Mouse (Mus musculus) neural tube, embryonic 11.5 days (tissue): ENCODE measurements around the gene Ier3. TPM values are rescaled to one million over a fixed set of nuclear protein-coding genes. Genes with fewer than 3 reads are reported as not detected.

Source experiments
- ATAC-seq: fragments of 200-750 bp; cut with Nextera tagmentation; 2 replicates; pipeline ENCODE4 v1.8.0; 2017; ENCODE audit warnings: moderate number of reproducible peaks, mild to moderate bottlenecking, moderate TSS enrichment, moderate library complexity; ENCODE audit not compliant: insufficient read depth, low FRiP score, low TSS enrichment
- DNase-seq: peaks from one replicate; pipeline ENCODE4 v3.0.0-alpha.2; 2015; ENCODE audit warnings: low spot score
- H3K27ac ChIP-seq: fragments of 300-500 bp; sonication (generic); 2 replicates; pipeline ENCODE4 v1.5.1; 2014; ENCODE audit warnings: low read depth, mild to moderate bottlenecking, low read length
- H3K27me3 ChIP-seq: fragments of 300-500 bp; sonication (generic); 2 replicates; pipeline ENCODE4 v1.6.1; 2014; ENCODE audit warnings: mild to moderate bottlenecking, low read length, mixed read lengths; ENCODE audit not compliant: control insufficient read depth, insufficient read depth
- H3K36me3 ChIP-seq: fragments of 300-500 bp; sonication (generic); 2 replicates; pipeline ENCODE4 v1.6.1; 2014; ENCODE audit warnings: mild to moderate bottlenecking, low read length, moderate library complexity, mixed read lengths; ENCODE audit not compliant: control insufficient read depth, insufficient read depth
- H3K4me1 ChIP-seq: fragments of 300-500 bp; sonication (generic); 2 replicates; pipeline ENCODE4 v1.6.1; 2014; ENCODE audit warnings: low read length, mixed read lengths; ENCODE audit not compliant: control insufficient read depth, insufficient read depth
- H3K4me2 ChIP-seq: fragments of 300-500 bp; sonication (generic); 2 replicates; pipeline ENCODE4 v1.6.1; 2014; ENCODE audit warnings: low read depth, mild to moderate bottlenecking, moderate library complexity
- H3K4me3 ChIP-seq: fragments of 300-500 bp; sonication (generic); 2 replicates; pipeline ENCODE4 v1.5.1; 2014; ENCODE audit warnings: low read depth, low read length
- H3K9ac ChIP-seq: fragments of 300-500 bp; sonication (generic); 2 replicates; pipeline ENCODE4 v1.6.1; 2014; ENCODE audit warnings: mild to moderate bottlenecking, low read length
- H3K9me3 ChIP-seq: fragments of 300-500 bp; sonication (generic); 2 replicates; pipeline ENCODE4 v1.6.1; 2016; ENCODE audit warnings: low read length; ENCODE audit not compliant: control insufficient read depth
- WGBS: fragments of 180-500 bp; shearing (Covaris S2); extraction: QIAGEN DNeasy Blood & Tissue Kit; methylation state at CpG from one replicate; pipeline ENCODE4 v1.1.7; 2014; 5-methylcytosine and 5-hydroxymethylcytosine counted together
- polyA plus RNA-seq: library from polyadenylated mRNA; unstranded; fragments of >200 nt; fragmentation: Nextera tagmentation; extraction: Ambion mirVana; gene quantifications from 2 replicates; pipeline ENCODE4 v1.2.1, GENCODE M21; 2014

Gene Ier3
- polyA plus RNA-seq, 1 experiment from 2014 or later, result 2.8 TPM

DNA sequence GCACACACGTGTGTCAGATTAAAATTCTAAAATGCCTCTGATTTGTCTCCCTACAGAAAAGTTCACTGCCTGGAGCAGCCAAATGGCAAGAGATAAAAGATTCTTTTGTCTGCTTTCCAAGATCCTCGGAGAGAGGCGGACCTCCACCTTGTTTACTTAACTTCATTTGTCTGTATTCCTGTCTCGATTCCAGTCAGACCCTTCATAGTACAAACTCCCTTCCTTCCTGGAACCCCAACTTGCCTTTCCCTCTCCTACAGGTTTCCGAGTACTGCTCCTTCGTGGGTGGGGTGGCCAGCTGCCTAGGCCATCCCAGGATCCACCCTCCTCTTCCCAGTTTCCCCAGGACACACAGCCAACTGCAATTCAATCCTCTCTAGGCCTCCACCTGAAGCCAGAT, 18.5 kb upstream of the Ier3 start:
- no peak overlapping the region for H3K27ac ChIP-seq
- no peaks in the 10 kb centered on the region for H3K36me3 ChIP-seq
- WGBS, result 66% methylated on average over 6 of the region's 6 CpGs
- H3K9me3 ChIP-seq, result no peaks in the 10 kb centered on the region
- no peak overlapping the region for H3K4me3 ChIP-seq
- ATAC-seq (no peak), DNase-seq (no peak)
- H3K4me1 ChIP-seq, result no peaks in the 10 kb centered on the region
- H3K9ac ChIP-seq, result no peak overlapping the region
- no peak overlapping the region for H3K4me2 ChIP-seq
- no peaks in the 10 kb centered on the region for H3K27me3 ChIP-seq

DNA sequence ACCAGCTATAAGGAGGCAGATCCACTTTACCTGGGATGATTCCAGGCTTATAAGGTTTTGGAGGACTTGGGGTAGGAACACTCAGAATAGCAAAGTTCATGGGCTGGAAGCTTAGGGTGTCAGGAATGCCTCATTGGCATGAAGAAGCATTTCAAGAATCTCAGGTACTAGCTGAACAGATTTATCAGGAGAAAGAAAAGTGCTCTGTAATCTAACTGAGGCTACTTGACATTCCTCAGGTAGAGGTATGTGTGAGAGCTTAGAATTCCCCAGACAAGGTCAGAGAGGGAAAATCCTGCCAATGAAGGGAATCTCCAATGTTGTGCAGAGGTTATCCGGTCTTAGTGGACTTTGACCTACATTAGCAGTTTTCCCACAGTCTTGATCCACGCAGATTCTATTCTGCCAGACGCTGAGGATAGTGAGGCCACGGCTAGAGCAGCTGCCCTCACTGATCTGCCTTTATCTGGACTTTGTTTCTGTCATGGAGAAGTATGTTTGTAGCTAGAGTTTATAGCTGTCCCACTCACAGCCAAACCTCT, 17.6 kb upstream of the Ier3 start:
- no peaks in the 10 kb centered on the region for H3K36me3 ChIP-seq
- H3K27ac ChIP-seq, result no peak overlapping the region
- H3K27me3 ChIP-seq, result no peaks in the 10 kb centered on the region
- H3K9me3 ChIP-seq, result no peaks in the 10 kb centered on the region
- no peaks in the 10 kb centered on the region for H3K4me1 ChIP-seq
- WGBS, result 91% methylated on average over 4 of the region's 4 CpGs
- no peak for ATAC-seq
- H3K4me2 ChIP-seq, result no peak overlapping the region
- H3K9ac ChIP-seq, result no peak overlapping the region
- no peak for DNase-seq
- H3K4me3 ChIP-seq, result no peak overlapping the region

DNA sequence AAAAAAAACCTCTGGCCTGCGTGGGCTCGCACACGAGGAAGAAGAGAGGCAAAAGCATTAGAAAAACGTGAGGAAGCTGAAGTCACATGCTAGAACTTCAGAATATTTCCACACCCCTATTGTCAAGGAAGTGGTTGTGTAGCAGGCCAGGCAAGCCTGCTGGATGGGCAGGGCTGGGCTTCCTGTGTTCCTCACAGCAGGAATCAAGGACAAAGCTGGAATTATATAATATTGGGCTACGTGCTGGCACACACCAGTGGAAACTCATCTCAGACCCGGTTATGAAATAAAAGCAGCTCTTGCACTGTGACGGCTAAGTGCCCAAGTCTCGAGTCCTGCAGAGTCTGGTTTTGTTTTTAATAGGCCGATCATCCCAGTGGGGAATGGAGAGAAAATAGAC, 13.4 kb upstream of the Ier3 start:
- DNase-seq (no peak), ATAC-seq (no peak)

DNA sequence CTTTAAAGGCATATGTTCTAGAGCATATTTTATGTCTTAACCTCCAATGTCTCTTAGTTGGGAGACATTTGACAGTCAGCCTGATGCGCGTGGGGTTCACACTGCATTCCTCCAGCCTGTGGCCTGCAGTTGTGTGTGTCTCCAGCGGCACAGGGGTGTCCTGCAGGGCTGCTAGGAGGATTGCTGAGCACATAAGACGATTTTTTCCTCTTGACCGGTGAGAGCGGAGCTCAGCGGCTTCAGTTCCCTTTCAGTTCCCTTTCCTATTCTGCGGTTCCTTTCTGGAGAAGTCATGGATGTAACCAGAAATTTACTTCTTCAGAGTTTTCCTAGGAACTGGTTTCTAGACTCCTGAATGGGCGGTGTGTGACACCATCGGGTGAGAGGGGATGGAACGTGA, 12.1 kb upstream of the Ier3 start:
- no peak overlapping the region for H3K9ac ChIP-seq
- no peaks in the 10 kb centered on the region for H3K4me1 ChIP-seq
- H3K36me3 ChIP-seq, result no peaks in the 10 kb centered on the region
- ATAC-seq, result no peak
- no peak overlapping the region for H3K4me2 ChIP-seq
- H3K4me3 ChIP-seq, result no peak overlapping the region
- H3K27me3 ChIP-seq, result no peaks in the 10 kb centered on the region
- no peak overlapping the region for H3K27ac ChIP-seq
- H3K9me3 ChIP-seq, result no peaks in the 10 kb centered on the region
- 89% methylated on average over 11 of the region's 11 CpGs for WGBS
- no peak for DNase-seq

More for the DNA sequence above, 13.4 kb upstream of the Ier3 start:
- Histone ChIP-seq H3K27ac (no peak overlapping the region), H3K4me1 (no peaks in the 10 kb centered on the region), H3K4me2 (no peak overlapping the region), H3K9me3 (no peaks in the 10 kb centered on the region), H3K27me3 (no peaks in the 10 kb centered on the region), H3K36me3 (no peaks in the 10 kb centered on the region), H3K4me3 (no peak overlapping the region), H3K9ac (no peak overlapping the region)
- WGBS, result 77% methylated on average over 9 of the region's 9 CpGs

DNA sequence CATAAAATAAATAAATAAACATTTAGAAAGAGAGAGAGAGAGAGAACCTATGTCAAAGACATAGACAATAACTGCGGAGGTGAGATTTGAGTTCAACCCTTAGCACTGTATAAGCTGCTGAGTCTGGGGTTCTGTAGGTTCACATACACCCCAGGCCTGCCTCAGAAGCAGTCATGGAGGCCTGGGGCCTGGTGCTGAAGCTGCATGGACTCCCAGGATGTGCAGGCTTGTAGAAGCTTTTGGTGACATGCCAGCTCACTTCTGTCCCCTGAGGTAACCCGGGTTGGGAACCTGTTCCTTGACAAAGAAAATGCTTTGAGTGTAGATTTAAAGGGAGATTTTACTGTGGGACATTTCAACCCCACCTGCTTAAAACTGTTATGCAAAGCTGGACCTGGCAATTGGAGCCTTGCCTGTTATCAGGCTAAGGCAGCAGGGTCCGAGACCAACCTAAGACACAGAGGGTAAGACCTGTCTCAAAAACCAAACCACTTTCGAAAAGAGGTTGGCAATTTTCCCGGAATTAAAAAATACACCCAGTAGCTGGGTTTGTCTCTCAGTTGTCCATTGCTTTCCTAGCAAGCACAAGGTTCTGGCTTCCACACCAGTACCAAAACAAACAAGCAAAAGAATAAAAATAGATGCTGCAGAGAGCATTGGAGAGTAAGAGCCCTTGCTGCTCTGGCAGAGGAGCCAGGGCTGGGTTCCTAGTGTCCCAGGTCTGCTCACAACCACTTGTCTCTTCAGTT, 10.4 kb upstream of the Ier3 start:
- no peaks in the 10 kb centered on the region for H3K36me3 ChIP-seq
- no peaks in the 10 kb centered on the region for H3K9me3 ChIP-seq
- no peaks in the 10 kb centered on the region for H3K27me3 ChIP-seq
- no peak overlapping the region for H3K4me2 ChIP-seq
- ATAC-seq, result no peak
- H3K4me1 ChIP-seq, result no peaks in the 10 kb centered on the region
- H3K27ac ChIP-seq, result no peak overlapping the region
- WGBS, result 85% methylated on average over 5 of the region's 5 CpGs
- no peak overlapping the region for H3K4me3 ChIP-seq
- no peak overlapping the region for H3K9ac ChIP-seq
- no peak for DNase-seq

DNA sequence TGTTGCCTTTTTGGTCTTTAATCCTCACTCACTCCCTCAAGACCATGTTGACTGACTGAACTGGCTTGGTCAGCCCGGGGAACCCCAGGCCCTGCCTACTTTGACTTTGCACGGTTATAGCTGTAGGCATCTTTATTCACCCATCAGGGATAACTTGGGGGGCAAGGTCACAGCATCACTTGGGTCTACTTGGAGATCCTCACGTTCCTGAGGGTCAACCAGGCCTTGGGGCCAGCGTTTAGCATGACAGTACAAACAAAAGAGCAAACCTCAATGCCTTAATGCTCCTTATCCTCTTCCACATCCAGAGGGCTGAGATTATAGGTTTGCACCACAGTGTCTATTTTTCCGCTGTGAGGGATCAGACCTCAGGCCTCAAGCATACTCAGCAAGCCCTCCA, 9.2 kb upstream of the Ier3 start:
- H3K27me3 ChIP-seq, result no peaks in the 10 kb centered on the region
- no peak overlapping the region for H3K4me2 ChIP-seq
- WGBS, result 76% methylated on average over 5 of the region's 5 CpGs
- no peak overlapping the region for H3K27ac ChIP-seq
- no peak overlapping the region for H3K4me3 ChIP-seq
- no peak overlapping the region for H3K9ac ChIP-seq
- DNase-seq (no peak), ATAC-seq (no peak)
- H3K9me3 ChIP-seq, result no peaks in the 10 kb centered on the region
- no peaks in the 10 kb centered on the region for H3K4me1 ChIP-seq
- H3K36me3 ChIP-seq, result no peaks in the 10 kb centered on the region

DNA sequence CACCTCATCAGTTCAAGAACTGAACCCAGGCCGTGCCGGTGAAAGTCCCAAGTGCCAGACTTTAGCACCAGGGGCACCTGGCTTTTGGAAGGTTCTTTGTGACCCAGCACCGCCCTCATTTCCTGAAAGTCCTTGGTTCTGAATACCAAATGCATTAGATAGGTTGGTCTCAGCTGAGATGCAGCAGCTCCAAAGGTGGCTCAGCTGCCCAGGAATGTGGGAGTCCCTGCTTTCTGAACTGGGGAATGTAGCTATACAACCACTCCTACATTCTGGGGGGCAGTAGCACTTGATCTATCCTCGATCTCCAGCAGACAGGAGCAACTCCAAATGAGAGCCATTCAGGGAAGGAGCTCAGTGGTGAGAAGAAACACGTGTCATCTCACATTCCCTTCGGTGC, 8.7 kb upstream of the Ier3 start:
- 80% methylated on average over 6 of the region's 6 CpGs for WGBS
- no peak overlapping the region for H3K4me3 ChIP-seq
- no peak overlapping the region for H3K9ac ChIP-seq
- H3K4me1 ChIP-seq, result no peaks in the 10 kb centered on the region
- no peaks in the 10 kb centered on the region for H3K9me3 ChIP-seq
- no peak overlapping the region for H3K4me2 ChIP-seq
- no peaks in the 10 kb centered on the region for H3K36me3 ChIP-seq
- DNase-seq (no peak), ATAC-seq (no peak)
- H3K27ac ChIP-seq, result no peak overlapping the region
- no peaks in the 10 kb centered on the region for H3K27me3 ChIP-seq

DNA sequence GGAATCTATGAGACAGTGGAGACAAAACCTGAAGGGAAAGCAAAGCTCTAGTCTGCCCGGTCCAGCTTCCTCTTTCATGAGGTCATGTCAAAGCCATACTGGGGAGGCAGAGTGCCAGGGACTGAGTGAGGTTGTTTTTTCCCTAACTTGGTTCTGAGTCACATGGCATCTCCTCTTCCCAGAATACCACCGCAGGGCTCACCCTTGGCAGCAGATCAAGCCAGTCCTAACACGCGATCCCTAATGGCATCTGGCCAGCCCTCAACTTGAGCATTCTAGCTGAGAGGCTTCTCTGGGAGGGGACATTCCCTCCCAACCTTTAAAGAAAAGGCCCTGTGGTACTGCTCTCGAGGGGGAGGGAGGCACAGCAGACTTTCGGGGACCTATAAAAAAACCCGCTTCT, 8.2 kb upstream of the Ier3 start:
- WGBS, result 79% methylated on average over 7 of the region's 7 CpGs
- ATAC-seq (no peak), DNase-seq (no peak)
- Histone ChIP-seq H3K4me3 (no peak overlapping the region), H3K27ac (no peak overlapping the region), H3K9ac (no peak overlapping the region), H3K4me2 (no peak overlapping the region), H3K36me3 (no peaks in the 10 kb centered on the region), H3K27me3 (no peaks in the 10 kb centered on the region), H3K9me3 (no peaks in the 10 kb centered on the region), H3K4me1 (no peaks in the 10 kb centered on the region)

DNA sequence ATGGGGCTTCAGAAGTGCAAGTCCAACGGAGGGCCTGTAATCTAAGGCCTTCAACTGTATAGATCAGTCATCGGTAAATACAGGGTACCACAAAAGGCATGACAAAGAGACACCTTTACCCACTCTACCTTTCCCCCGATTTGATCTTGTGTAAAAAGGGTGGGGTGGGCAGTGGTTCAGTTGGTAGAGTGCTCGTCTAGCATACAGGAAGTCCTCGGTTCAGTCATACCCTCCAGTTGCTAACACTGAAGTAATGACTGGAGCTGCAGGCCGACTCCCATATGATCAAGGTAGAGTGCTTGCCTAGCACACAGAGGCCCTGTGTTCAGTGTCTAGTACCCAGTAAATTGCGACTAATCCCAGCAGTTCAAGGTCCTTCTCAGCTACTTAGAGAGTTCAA, 7.8 kb upstream of the Ier3 start:
- ATAC-seq, result no peak
- Histone ChIP-seq H3K27me3 (no peaks in the 10 kb centered on the region), H3K36me3 (no peaks in the 10 kb centered on the region), H3K4me3 (no peak overlapping the region), H3K9ac (no peak overlapping the region), H3K4me1 (no peaks in the 10 kb centered on the region), H3K4me2 (no peak overlapping the region), H3K9me3 (no peaks in the 10 kb centered on the region), H3K27ac (no peak overlapping the region)
- WGBS, result 87% methylated on average over 7 of the region's 7 CpGs
- DNase-seq, result no peak
